Mouse (Mus musculus) liver, embryonic 14.5 days (tissue): ENCODE measurements at regions not wholly inside any gene's neighbourhood (a gene's known extent, or its start where the extent isn't known, plus 50 kb on each side); places are given as distances from the start of the nearest gene placed in this dataset.

Source experiments
- CTCF ChIP-seq: IDR thresholded peaks from 2 replicates; pipeline ENCODE4 v1.5.1; 2016; ENCODE audit warnings: antibody characterized with exemption, low read depth, control low read depth
- EP300 ChIP-seq: IDR thresholded peaks from 2 replicates; pipeline ENCODE4 v1.6.1; 2016; ENCODE audit warnings: antibody characterized with exemption, low read depth

- TF ChIP-seq CTCF (no peak), EP300 (no peak)
Observed at GRCm38 (mm10) chr3:128285214-128285613, 389.1 kb upstream of the Fam241a start.
